Mouse (Mus musculus) thymus, adult 2 months (tissue): ENCODE results near the gene Aldh1a2. TPM values are rescaled to one million over a fixed set of nuclear protein-coding genes. Genes with fewer than 3 reads are reported as not detected.

Experiments used
- DNase-seq: peaks from one replicate; pipeline ENCODE4 v3.0.0; 2021
- H3K27ac ChIP-seq: fragments of 200-500 bp; 2 replicates; pipeline ENCODE4 v1.5.1; 2012; ENCODE audit warnings: low read length, control low read depth; ENCODE audit not compliant: control insufficient read depth, insufficient read depth
- H3K27me3 ChIP-seq: fragments of 200-500 bp; 2 replicates; pipeline ENCODE4 v1.6.1; 2012; ENCODE audit warnings: mild to moderate bottlenecking, low read length, moderate library complexity, mixed read lengths; ENCODE audit not compliant: control insufficient read depth, insufficient read depth
- H3K36me3 ChIP-seq: fragments of 200-500 bp; 2 replicates; pipeline ENCODE4 v1.6.1; 2012; ENCODE audit warnings: mild to moderate bottlenecking, low read length, moderate library complexity; ENCODE audit not compliant: control insufficient read depth, insufficient read depth
- H3K4me1 ChIP-seq: fragments of 200-500 bp; replicated peaks from 2 replicates; pipeline ENCODE4 v1.6.1; 2012; ENCODE audit warnings: low read length; ENCODE audit not compliant: control insufficient read depth, insufficient read depth
- H3K4me3 ChIP-seq: fragments of 200-500 bp; 2 replicates; pipeline ENCODE4 v1.5.1; 2012; ENCODE audit warnings: mild to moderate bottlenecking, low read length, control low read depth, moderate library complexity; ENCODE audit not compliant: control insufficient read depth, insufficient read depth
- CTCF ChIP-seq: fragments of 200-500 bp; IDR thresholded peaks from 2 replicates; pipeline ENCODE4 v1.5.1; 2012; ENCODE audit warnings: mild to moderate bottlenecking, control low read depth, low read length, moderate library complexity, borderline replicate concordance; ENCODE audit not compliant: control insufficient read depth, poor library complexity, insufficient read depth; ENCODE audit errors: extremely low read depth
- POLR2A ChIP-seq: fragments of 200-500 bp; IDR thresholded peaks from 2 replicates; pipeline ENCODE4 v1.6.1; 2012; ENCODE audit warnings: mild to moderate bottlenecking, low read length, control low read depth, moderate library complexity; ENCODE audit not compliant: control insufficient read depth, poor library complexity, insufficient read depth; ENCODE audit errors: extremely low read depth
- WGBS: fragments of 180-500 bp; shearing (Covaris S2); methylation state at CpG from one replicate; pipeline ENCODE4 v1.1.7; 2018; 5-methylcytosine and 5-hydroxymethylcytosine counted together
- polyA plus RNA-seq: library from polyadenylated mRNA; depleted of rRNA; stranded (reverse); fragments of >200 nt; gene quantifications from 2 replicates; pipeline ENCODE4 v1.2.3, GENCODE M21; 2012

The Aldh1a2 gene
- polyA plus RNA-seq, 1 experiment = 2.3 TPM

DNA sequence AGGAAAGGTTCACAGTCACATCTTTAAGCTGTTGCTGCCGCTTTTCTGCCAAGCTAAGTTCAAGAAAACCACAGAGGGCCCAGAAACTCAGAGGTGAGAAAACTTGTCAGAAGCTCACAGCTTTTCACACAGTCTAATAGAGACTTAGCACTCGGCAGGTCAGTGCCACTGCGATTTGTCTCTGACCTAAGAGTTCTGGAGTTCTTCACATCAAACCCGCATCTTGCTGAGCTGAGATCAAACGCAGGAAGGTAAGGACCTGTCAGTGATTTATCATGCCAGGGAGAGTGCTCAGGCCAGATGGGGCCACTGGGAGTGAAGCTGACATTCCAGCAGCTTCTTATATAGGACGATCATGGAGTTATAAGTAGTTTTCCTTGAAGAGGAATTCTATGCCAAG, 14.4 kb downstream of the Aldh1a2 start:
- TF ChIP-seq POLR2A (no peak), CTCF (no peak)
- Histone ChIP-seq H3K27ac (no peak overlapping the region), H3K36me3 (no peaks in the 10 kb centered on the region), H3K27me3 (no peaks in the 10 kb centered on the region), H3K4me3 (no peak overlapping the region), H3K4me1 (no peaks in the 10 kb centered on the region)
- 34% methylated on average over 6 of the region's 6 CpGs for WGBS
- DNase-seq = no peak

DNA sequence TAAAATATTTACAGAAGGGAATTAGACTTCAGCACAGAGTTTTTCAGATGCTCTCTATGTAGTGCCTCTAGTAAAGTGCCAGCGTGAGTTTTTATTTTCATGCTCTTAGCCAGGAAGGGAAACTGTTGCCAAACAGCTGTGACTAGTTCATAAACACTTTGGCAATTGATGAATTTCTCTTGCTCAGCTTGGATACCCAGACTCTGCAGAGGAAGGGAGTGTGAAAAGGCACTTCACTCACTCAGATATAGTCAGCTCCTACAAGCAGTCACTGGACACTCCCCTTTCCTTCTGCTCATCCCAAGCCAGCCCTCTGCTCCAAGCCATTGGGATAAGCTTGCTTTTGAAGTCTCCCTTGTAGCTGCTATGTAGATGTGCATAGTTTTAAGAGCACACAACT, 21.0 kb downstream of the Aldh1a2 start:
- no peak overlapping the region for H3K27ac ChIP-seq
- no peaks in the 10 kb centered on the region for H3K4me1 ChIP-seq
- TF ChIP-seq POLR2A (no peak), CTCF (no peak)
- H3K27me3 ChIP-seq = no peaks in the 10 kb centered on the region
- DNase-seq = no peak
- no peak overlapping the region for H3K4me3 ChIP-seq
- H3K36me3 ChIP-seq = no peaks in the 10 kb centered on the region
- WGBS = 73% methylated on average over 1 of the region's 1 CpGs

DNA sequence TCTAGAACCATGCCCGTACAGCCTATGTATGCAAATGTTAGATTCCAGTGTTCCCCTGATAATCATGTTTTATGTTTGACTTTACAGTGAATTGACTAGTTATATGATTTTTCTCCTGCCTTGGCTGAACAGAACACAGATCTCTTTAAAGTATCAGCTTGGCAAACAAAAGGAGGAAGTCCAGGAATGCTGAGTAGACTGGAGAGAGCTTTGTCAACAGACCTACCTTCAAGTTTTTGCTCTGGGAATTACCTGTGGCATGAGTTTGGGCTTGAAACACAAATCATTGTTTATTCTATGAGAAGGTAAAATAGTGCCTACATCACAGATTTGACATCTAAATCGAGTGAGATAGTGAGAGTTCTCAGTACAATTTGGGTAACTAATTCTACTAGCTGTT, 24.3 kb downstream of the Aldh1a2 start:
- H3K27ac ChIP-seq = no peak overlapping the region
- 76% methylated on average over 2 of the region's 2 CpGs for WGBS

DNA sequence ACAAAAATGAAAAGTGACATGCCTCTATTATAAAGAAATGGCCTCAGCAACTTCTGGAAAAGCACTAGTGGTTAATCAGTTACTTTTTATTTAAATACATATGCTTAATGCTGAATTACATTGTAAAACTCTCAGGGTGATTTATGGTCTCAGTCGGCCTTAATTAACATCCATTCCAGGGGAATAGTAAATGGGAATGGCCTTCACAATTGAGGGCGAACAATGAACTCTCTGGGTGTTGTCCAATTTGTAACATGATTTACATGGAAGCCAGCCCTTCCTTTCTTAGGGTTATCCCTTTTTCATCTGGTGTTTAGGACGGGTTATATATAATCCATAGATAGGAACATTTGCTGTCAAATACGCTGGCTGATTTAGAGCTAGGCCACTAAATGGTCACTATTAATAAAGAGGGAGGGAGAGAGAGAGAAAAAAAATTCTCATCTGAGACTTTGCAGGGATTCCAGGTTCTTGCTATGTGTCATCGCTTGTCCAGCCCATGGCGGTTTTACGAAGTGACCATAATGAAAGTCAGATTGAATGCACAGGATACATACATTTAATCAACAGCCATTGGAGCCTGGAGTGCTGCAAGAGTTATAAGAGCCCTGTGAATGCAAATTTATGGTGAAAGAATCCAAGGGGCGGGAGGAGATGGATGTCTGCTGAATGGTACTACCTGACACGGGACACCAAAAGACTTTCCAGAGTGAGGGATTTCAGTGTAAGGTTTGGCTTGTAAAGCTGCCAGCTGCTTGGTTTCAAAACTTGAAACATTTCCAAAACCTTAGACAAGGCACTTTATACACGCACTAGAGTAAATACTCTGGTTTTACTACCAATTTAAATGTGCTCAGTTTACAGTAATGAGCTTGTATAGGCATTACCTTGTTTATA, 26.2 kb downstream of the Aldh1a2 start:
- H3K27ac ChIP-seq = no peak overlapping the region
- no peak for DNase-seq
- H3K27me3 ChIP-seq = no peaks in the 10 kb centered on the region
- no peak overlapping the region for H3K4me3 ChIP-seq
- H3K4me1 ChIP-seq = no peaks in the 10 kb centered on the region
- no peaks in the 10 kb centered on the region for H3K36me3 ChIP-seq
- WGBS = 87% methylated on average over 10 of the region's 10 CpGs
- TF ChIP-seq POLR2A (no peak), CTCF (no peak)

More for the DNA sequence above, 24.3 kb downstream of the Aldh1a2 start:
- no peak for DNase-seq
- Histone ChIP-seq H3K4me3 (no peak overlapping the region), H3K27me3 (no peaks in the 10 kb centered on the region), H3K4me1 (no peaks in the 10 kb centered on the region), H3K36me3 (no peaks in the 10 kb centered on the region)
- no peak for TF ChIP-seq CTCF
- no peak for TF ChIP-seq POLR2A

DNA sequence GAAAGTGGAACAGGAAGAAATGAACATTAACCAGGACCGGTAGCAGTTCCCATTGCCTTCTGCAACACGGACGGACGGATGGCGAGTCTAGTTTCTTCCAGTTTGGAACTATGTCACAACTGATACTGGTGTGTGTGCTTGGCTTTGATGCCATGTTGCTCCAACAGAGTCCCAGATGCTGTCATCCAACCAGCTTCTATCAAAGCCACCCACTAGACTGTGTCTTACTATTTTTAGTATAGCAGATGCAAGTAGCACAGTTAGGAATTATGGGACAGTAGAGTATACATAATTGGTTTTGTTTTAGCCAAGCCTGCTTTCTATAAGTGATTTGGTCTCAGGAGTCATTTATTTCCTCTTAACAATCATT, 26.8 kb downstream of the Aldh1a2 start:
- no peaks in the 10 kb centered on the region for H3K27me3 ChIP-seq
- no peak overlapping the region for H3K27ac ChIP-seq
- no peaks in the 10 kb centered on the region for H3K4me1 ChIP-seq
- DNase-seq = no peak
- WGBS = 97% methylated on average over 5 of the region's 5 CpGs
- H3K36me3 ChIP-seq = no peaks in the 10 kb centered on the region
- H3K4me3 ChIP-seq = no peak overlapping the region
- TF ChIP-seq POLR2A (no peak), CTCF (no peak)

DNA sequence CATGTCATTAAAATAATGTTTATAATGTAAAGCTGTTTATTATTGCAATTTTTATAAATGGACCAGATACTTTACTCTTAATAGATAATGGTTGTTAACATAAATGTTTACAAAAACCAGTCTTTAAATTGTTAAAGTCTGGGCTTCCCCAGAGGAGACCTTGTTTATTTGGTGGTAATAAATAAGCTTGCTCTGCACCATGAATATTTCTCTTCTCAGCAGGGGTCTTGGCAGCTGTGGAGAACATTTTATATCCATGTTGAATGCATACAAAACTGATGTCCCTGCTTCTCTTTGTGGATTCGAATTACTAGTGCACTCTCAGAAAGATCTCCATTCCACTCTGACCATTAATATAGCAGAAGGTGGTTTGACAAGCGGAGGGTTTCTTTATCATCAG, 38.8 kb downstream of the Aldh1a2 start:
- H3K27me3 ChIP-seq = no peaks in the 10 kb centered on the region
- WGBS = 88% methylated on average over 2 of the region's 2 CpGs
- no peak for DNase-seq
- TF ChIP-seq CTCF (no peak), POLR2A (no peak)
- no peaks in the 10 kb centered on the region for H3K36me3 ChIP-seq
- no peak overlapping the region for H3K27ac ChIP-seq
- H3K4me3 ChIP-seq = no peak overlapping the region
- H3K4me1 ChIP-seq = no peaks in the 10 kb centered on the region
